Mouse (Mus musculus) G1E (cell line): Measurements from ENCODE around the gene Spata31d1b. TPM values are rescaled to one million over a fixed set of nuclear protein-coding genes. Genes with fewer than 3 reads are reported as not detected.
"Not testable (repeated sequence)": the region's sequence is repeated elsewhere in the genome, so short reads cannot be mapped to it uniquely, and the experiment has no call there.

ENCODE experiments used
- ATAC-seq: 2 replicates; pipeline ENCODE4 v1.8.0; 2016; ENCODE audit warnings: mild to moderate bottlenecking; ENCODE audit not compliant: insufficient number of reproducible peaks, poor library complexity, low FRiP score, severe bottlenecking; ENCODE audit errors: extremely low read depth
- DNase-seq: peaks from one replicate; pipeline ENCODE4 v3.0.0; 2012; ENCODE audit warnings: low spot score
- H3K27me3 ChIP-seq: 2 replicates; pipeline ENCODE4 v1.6.1; 2012; ENCODE audit warnings: mild to moderate bottlenecking, low read length, inconsistent platforms; ENCODE audit not compliant: insufficient read depth
- H3K36me3 ChIP-seq: replicated peaks from 2 replicates; pipeline ENCODE3; 2012; ENCODE audit warnings: mild to moderate bottlenecking, inconsistent platforms
- H3K4me1 ChIP-seq: 2 replicates; pipeline ENCODE4 v1.6.1; 2012; ENCODE audit warnings: low read depth, low read length, inconsistent platforms, mixed read lengths; ENCODE audit not compliant: insufficient read depth
- H3K4me3 ChIP-seq: 2 replicates; pipeline ENCODE4 v1.5.1; 2012; ENCODE audit warnings: low read depth, mild to moderate bottlenecking, inconsistent platforms, low read length, moderate library complexity, mixed read lengths
- H3K9me3 ChIP-seq: replicated peaks from 2 replicates; pipeline ENCODE4 v1.6.1; 2012; ENCODE audit warnings: inconsistent platforms
- CTCF ChIP-seq: IDR thresholded peaks from 2 replicates; pipeline ENCODE4 v1.5.1; 2012; ENCODE audit warnings: low read depth, low read length, inconsistent platforms, mixed read lengths
- GATA1 ChIP-seq: IDR thresholded peaks from 2 replicates; pipeline ENCODE4 v1.6.1; 2012; ENCODE audit warnings: borderline replicate concordance, low read length, inconsistent platforms, mixed read lengths
- GATA2 ChIP-seq: IDR thresholded peaks from 2 replicates; pipeline ENCODE4 v1.6.1; 2012; ENCODE audit warnings: low read depth, low read length, inconsistent platforms, borderline replicate concordance
- POLR2AphosphoS5 ChIP-seq: IDR thresholded peaks from 2 replicates; pipeline ENCODE4 v1.6.1; 2012; ENCODE audit warnings: low read depth, low read length, inconsistent platforms; ENCODE audit not compliant: insufficient replicate concordance
- TAL1 ChIP-seq: conservative IDR thresholded peaks from 2 replicates; pipeline ENCODE4 v1.6.1; 2012; ENCODE audit warnings: low read depth, low read length, inconsistent platforms, mixed read lengths
- polyA plus RNA-seq: library from polyadenylated mRNA; stranded (reverse); fragments of >175 nt; gene quantifications from 2 replicates; pipeline ENCODE4 v1.2.3, GENCODE M21; 2012
- total RNA-seq, 2 experiments: library from RNA; stranded (forward) in 1 of 2; stranded (reverse) in 1 of 2; fragments of 200-1000 nt in 1 of 2; fragments of >200 nt in 1 of 2; fragmentation: Nextera tagmentation in 1 of 2; gene quantifications; 2 replicates each; pipeline ENCODE4 v1.2.3; 2014 to 2017

Spata31d1b gene
- total and polyA plus RNA-seq, 3 experiments, result 0.22 TPM; not detected in 2

DNA sequence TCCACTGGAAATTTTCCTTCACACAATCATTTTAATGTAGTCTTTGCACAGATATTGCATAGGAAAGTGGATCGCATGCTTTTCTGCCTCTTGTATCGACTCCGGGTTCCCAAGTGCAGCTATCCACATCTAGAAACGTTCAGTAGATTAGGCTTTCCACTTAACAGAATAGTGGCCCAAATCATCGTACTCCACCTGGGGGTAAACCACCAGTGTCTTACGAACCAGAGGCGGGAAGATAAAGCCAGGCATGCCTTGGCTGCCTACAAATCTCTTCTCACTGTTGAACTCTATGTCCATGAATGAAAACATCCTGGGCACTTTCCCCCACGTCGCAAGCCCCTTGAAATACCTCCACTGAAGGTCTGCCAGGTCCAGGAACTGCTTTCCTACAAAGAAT lies 22.8 kb upstream of the Spata31d1b start:
- Histone ChIP-seq H3K27me3 (peaks cover 12% of the 10 kb centered on the region), H3K36me3 (no peaks in the 10 kb centered on the region), H3K4me3 (no peak overlapping the region), H3K9me3 (peaks cover 5% of the 10 kb centered on the region), H3K4me1 (peaks cover 13% of the 10 kb centered on the region)
- no peak for ATAC-seq
- TF ChIP-seq GATA1, result no peak
- no peak for TF ChIP-seq TAL1
- TF ChIP-seq GATA2, result no peak
- no peak for TF ChIP-seq CTCF
- TF ChIP-seq POLR2AphosphoS5, result no peak
- DNase-seq, result no peak

DNA sequence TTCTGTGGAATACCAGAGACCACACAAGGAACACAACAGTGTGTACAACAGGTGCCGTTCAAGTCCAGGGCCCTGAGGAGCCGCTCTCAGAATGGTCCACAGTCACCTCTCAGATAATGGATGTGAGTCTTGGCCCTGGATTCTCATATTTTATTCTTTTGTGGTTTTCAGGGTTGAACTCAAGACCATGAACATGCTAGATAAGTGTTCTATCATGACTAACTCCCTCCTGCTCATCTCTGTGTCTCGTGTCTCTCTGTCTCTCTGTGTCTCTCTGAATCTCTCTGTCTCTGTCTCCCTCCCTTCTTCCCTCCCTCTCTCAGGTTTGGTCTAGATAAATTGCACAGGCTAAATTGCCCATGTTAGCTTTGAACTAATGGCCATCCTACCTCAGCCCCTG lies 22.2 kb upstream of the Spata31d1b start:
- no peaks in the 10 kb centered on the region for H3K36me3 ChIP-seq
- H3K27me3 ChIP-seq, result peaks cover 12% of the 10 kb centered on the region
- DNase-seq, result no peak
- H3K4me1 ChIP-seq, result peaks cover 13% of the 10 kb centered on the region
- no peak for TF ChIP-seq POLR2AphosphoS5
- no peak for TF ChIP-seq TAL1
- TF ChIP-seq GATA1, result no peak
- no peak for TF ChIP-seq GATA2
- no peak for TF ChIP-seq CTCF
- ATAC-seq, result no peak
- H3K9me3 ChIP-seq, result peaks cover 5% of the 10 kb centered on the region
- no peak overlapping the region for H3K4me3 ChIP-seq

DNA sequence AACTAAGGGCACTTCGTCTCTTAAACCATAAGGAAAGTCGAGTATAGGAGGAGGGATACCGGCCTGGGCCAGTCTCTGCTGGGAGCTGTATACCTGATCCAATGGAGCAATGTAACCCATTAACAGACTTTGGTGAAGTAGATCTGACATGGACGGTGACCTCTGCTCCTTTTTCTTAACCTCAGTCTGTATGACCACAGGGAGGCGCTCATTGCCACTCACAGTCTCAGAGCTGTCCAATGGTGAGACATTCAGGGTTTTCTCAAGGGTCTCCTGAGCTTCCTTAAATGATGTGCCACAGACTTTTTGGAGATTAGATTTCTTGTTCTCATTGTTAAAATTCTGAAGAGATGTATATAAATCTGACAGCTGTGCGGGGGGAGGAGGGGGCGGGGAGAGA lies 21.5 kb upstream of the Spata31d1b start:
- TF ChIP-seq TAL1, result no peak
- no peak for TF ChIP-seq GATA1
- TF ChIP-seq GATA2, result no peak
- no peak for TF ChIP-seq POLR2AphosphoS5
- TF ChIP-seq CTCF, result no peak
- DNase-seq, result no peak
- Histone ChIP-seq H3K9me3 (peaks cover 5% of the 10 kb centered on the region), H3K4me3 (no peak overlapping the region), H3K4me1 (peaks cover 7% of the 10 kb centered on the region; the same call in 1 of the 2 replicates), H3K36me3 (no peaks in the 10 kb centered on the region), H3K27me3 (peaks cover 14% of the 10 kb centered on the region)
- ATAC-seq, result no peak

DNA sequence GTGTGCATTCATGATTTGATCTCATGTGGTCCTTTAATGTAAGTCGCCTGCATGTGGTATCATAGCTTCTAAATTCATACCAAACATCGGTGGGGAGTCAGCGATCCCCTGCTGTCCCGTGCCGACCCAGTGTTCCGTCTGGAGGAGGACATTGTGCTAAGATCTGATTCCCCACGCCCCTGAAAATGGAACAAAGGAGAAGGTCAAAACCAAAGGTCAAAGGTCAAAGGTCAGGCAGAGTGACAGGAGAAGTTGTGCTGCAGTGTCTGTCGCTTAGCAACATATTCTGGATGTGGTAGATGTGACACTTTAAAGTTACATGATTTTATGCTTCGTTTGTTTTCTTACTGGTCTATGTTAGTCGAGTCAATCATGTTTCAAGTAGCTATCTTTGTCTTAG lies 20.6 kb upstream of the Spata31d1b start:
- no peak for TF ChIP-seq GATA2
- TF ChIP-seq GATA1, result no peak
- TF ChIP-seq TAL1, result no peak
- no peak for TF ChIP-seq CTCF
- no peak for TF ChIP-seq POLR2AphosphoS5
- H3K4me3 ChIP-seq, result no peak overlapping the region
- ATAC-seq, result no peak
- H3K27me3 ChIP-seq, result peaks cover 16% of the 10 kb centered on the region
- DNase-seq, result no peak
- H3K4me1 ChIP-seq, result 0 out of 2 replicates have a peak, but pooled peaks cover 7% of the 10 kb centered on the region
- H3K9me3 ChIP-seq, result peaks cover 5% of the 10 kb centered on the region
- H3K36me3 ChIP-seq, result no peaks in the 10 kb centered on the region

DNA sequence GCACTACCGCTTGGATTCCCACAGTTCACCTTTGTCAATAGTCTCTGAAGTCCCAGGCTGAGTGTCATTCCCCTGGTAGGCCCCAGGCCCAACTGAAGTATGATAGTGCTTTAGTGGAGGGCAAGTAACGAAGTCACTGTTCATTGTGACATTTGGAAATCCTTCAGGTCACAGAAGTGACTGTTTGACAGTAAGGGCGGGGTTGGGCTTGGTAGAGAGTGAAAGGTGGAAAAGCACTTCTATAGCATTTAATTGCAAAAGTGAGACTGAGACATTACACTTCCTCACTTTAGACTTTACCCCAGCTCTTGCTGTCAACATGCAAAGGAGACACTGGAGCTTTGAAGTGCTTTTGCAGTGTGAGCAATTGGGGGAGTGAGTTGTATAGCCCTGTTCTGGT lies 18.1 kb upstream of the Spata31d1b start, which contains the start of gene 4921517D22Rik:
4921517D22Rik (minus strand) TSS at position 101 of the 400 bp plus-strand sequence.
- Histone ChIP-seq H3K36me3 (no peaks in the 10 kb centered on the region), H3K4me3 (no peak within 1 kb of the TSS), H3K9me3 (peaks cover 5% of the 10 kb centered on the region), H3K27me3 (peaks cover 31% of the 10 kb centered on the region), H3K4me1 (peaks cover 7% of the 10 kb centered on the region; the same call in 1 of the 2 replicates)
- no peak for TF ChIP-seq GATA1
- no peak for TF ChIP-seq GATA2
- TF ChIP-seq TAL1, result no peak
- TF ChIP-seq POLR2AphosphoS5, result no peak
- DNase-seq, result no peak
- no peak for ATAC-seq

DNA sequence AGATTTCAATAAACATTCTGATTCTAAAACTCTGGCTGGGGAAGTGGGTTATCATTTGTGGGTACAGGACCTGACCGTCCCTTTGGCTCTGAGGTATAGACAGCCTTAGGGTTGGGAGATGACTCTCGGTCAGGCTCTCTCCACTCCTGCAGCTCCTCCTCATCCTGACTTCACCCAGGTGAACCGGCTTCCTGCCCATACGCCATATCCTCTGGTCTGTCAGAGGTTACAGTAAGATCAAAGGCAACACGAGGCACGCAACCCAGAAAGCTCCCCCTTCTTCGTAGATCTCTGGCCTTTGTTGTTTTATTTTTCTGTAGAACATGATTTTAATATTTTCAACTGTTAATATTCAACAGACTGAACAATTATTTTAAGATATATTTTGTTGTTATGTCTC lies 16.3 kb upstream of the Spata31d1b start:
- Histone ChIP-seq H3K9me3 (peaks cover 5% of the 10 kb centered on the region), H3K4me1 (peaks cover 7% of the 10 kb centered on the region; the same call in 1 of the 2 replicates), H3K27me3 (peaks cover 32% of the 10 kb centered on the region), H3K4me3 (no peak overlapping the region), H3K36me3 (no peaks in the 10 kb centered on the region)
- ATAC-seq (no peak), DNase-seq (no peak)
- no peak for TF ChIP-seq POLR2AphosphoS5
- TF ChIP-seq GATA2, result no peak

DNA sequence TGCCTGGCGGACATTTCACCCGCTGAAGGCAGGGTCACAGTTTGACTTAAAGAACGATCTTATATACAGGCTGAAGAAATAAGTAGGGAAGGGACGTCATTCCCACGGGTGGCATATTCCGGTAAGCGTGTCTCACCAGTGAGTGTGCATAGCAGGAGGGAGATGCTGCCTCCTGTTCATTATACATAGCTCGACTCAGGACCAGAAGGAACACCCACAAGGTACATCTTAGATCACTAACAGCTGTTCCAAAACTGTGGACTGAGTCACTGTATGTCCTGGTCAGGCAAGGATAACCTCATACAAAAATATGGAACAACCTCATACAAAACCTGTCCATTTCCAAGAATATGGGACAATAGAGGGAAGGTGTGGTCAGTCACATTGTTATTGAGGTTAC lies 13.0 kb upstream of the Spata31d1b start:
- no peak overlapping the region for H3K4me3 ChIP-seq
- peaks cover 6% of the 10 kb centered on the region; the same call in 1 of the 2 replicates for H3K4me1 ChIP-seq
- ATAC-seq (no peak), DNase-seq (no peak)
- TF ChIP-seq GATA2 (no peak), POLR2AphosphoS5 (no peak)
- H3K9me3 ChIP-seq, result no peaks in the 10 kb centered on the region
- no peaks in the 10 kb centered on the region for H3K36me3 ChIP-seq
- H3K27me3 ChIP-seq, result peaks cover 51% of the 10 kb centered on the region

DNA sequence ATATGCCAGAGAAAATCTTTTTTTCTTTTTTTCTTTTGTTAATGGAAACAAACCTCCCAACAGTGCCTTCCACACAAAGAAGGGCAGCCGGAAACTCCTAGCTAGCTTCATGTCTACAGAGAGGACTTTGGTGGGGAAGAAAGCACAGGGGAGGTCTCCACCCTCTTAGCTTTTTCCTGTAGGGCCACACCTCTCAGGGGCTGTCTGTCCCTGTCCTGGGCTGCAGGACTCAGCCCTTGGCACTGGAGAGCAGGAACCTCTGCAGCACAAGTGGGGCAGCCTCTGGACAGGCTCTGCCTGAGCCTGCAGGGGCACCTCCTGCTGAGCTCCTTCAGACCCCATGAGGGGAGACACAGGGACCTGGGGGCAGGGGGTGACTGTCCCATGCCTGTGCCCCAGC lies 11.9 kb upstream of the Spata31d1b start:
- not testable (repeated sequence) for H3K4me3 ChIP-seq, H3K9me3 ChIP-seq, H3K36me3 ChIP-seq, ATAC-seq, DNase-seq
- Histone ChIP-seq H3K4me1 (peaks cover 15% of the 10 kb centered on the region), H3K27me3 (peaks cover 61% of the 10 kb centered on the region)
